Mouse (Mus musculus): ENCODE results near the gene Polr2e.

DNA sequence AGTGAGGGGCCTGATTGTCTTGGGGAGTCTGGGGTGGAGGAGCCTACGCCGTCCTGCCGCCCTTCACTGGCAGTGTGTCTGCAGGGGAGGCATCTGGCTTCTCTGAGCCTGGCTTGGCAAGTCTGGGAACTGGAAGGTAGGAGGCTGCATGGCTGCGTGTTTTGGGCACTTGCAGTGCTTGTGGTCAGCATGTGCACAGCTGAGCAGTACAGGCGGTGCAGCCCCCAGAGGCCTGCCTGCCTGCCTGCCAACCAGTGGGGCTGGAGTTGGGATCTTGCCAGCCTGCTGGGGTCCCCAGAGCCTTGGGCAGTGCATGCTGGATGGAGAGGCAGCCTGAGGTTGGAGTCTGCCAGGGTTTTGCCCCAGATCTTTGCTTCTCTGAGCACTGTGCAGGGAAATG, 23.5 kb upstream of the Polr2e start:
- no peak for TF ChIP-seq ZC3H11A (IDR thresholded peaks at IDR 0.05; ENCODE audit: borderline replicate concordance, low read depth, low read length)
- TF ChIP-seq HCFC1 (IDR thresholded peaks at IDR 0.05; ENCODE audit: borderline replicate concordance, insufficient read depth, low read length) = no peak
- no peak for TF ChIP-seq CHD2 (IDR thresholded peaks at IDR 0.05; ENCODE audit: low read depth, low read length)
- TF ChIP-seq ZNF384 (IDR thresholded peaks at IDR 0.05; ENCODE audit: low read depth, low read length) = no peak
- TF ChIP-seq MAFK (IDR thresholded peaks at IDR 0.05; ENCODE audit: insufficient read depth, low read depth, low read length) = no peak
